Mouse (Mus musculus) heart, adult 2 months (tissue): ENCODE results near the gene 2810021J22Rik. TPM values are rescaled to one million over a fixed set of nuclear protein-coding genes. Genes with fewer than 3 reads are reported as not detected.

Source experiments
- DNase-seq, 2 experiments: peaks; one replicate each; pipeline ENCODE4 v3.0.0; 2021
- H3K27ac ChIP-seq: fragments of 200-600 bp; 2 replicates; pipeline ENCODE4 v1.8.1; 2022
- H3K27me3 ChIP-seq: fragments of 200-500 bp; 2 replicates; pipeline ENCODE4 v1.6.1; 2012; ENCODE audit warnings: mild to moderate bottlenecking, low read length, inconsistent platforms, mixed read lengths; ENCODE audit not compliant: control insufficient read depth, insufficient read depth
- H3K36me3 ChIP-seq: fragments of 200-500 bp; 2 replicates; pipeline ENCODE4 v1.6.1; 2012; ENCODE audit warnings: low read length, inconsistent platforms; ENCODE audit not compliant: control insufficient read depth, insufficient read depth
- H3K4me1 ChIP-seq: fragments of 200-500 bp; 2 replicates; pipeline ENCODE4 v1.6.1; 2011; ENCODE audit warnings: low read length; ENCODE audit not compliant: control insufficient read depth, insufficient read depth
- H3K4me3 ChIP-seq: fragments of 200-600 bp; 2 replicates; pipeline ENCODE4 v1.8.1; 2022
- H3K79me2 ChIP-seq: fragments of 200-500 bp; replicated peaks from 2 replicates; pipeline ENCODE4 v1.6.1; 2012; ENCODE audit warnings: mild to moderate bottlenecking, inconsistent platforms, low read length, moderate library complexity, mixed read lengths; ENCODE audit not compliant: control insufficient read depth, insufficient read depth
- H3K9ac ChIP-seq: fragments of 200-500 bp; 2 replicates; pipeline ENCODE4 v1.6.1; 2012; ENCODE audit warnings: low read depth, mild to moderate bottlenecking, control low read depth, inconsistent platforms, low read length, mixed read lengths
- CTCF ChIP-seq: fragments of 200-600 bp; IDR thresholded peaks from 2 replicates; pipeline ENCODE4 v1.8.1; 2022; ENCODE audit warnings: antibody characterized with exemption, mild to moderate bottlenecking, moderate library complexity
- EP300 ChIP-seq: fragments of 200-500 bp; IDR thresholded peaks from 2 replicates; pipeline ENCODE4 v1.6.1; 2011; ENCODE audit warnings: low read depth, low read length, control low read depth; ENCODE audit not compliant: insufficient read depth
- POLR2A ChIP-seq: fragments of 200-500 bp; IDR thresholded peaks from 2 replicates; pipeline ENCODE4 v1.6.1; 2011; ENCODE audit warnings: mild to moderate bottlenecking, low read depth, low read length, control low read depth; ENCODE audit not compliant: insufficient read depth
- WGBS: fragments of 180-500 bp; shearing (Covaris S2); methylation state at CpG from one replicate; pipeline ENCODE4 v1.1.7; 2018; 5-methylcytosine and 5-hydroxymethylcytosine counted together
- intact Hi-C: fragments of 180-260 bp; cut with DNase I; formaldehyde crosslinking; loops from one replicate; pipeline ENCODE4 v1.15.1; 2025
- polyA plus RNA-seq: library from polyadenylated mRNA; depleted of rRNA; stranded (reverse); fragments of >200 nt; gene quantifications from 2 replicates; pipeline ENCODE4 v1.2.3, GENCODE M21; 2012
- total RNA-seq, 2 experiments: library from RNA; stranded (reverse); gene quantifications; 2 replicates each; pipeline ENCODE4 v1.2.3; 2021

2810021J22Rik gene
- total and polyA plus RNA-seq, 3 experiments: 2.1 to 3.1 (median 2.1) TPM

- Histone ChIP-seq H3K27ac (no peak overlapping the region), H3K36me3 (peaks cover 2% of the 10 kb centered on the region; the same call in 1 of the 2 replicates), H3K27me3 (no peaks in the 10 kb centered on the region), H3K4me1 (no peaks in the 10 kb centered on the region; the same call in 1 of the 2 replicates), H3K9ac (no peak overlapping the region), H3K4me3 (no peak overlapping the region), H3K79me2 (no peaks in the 10 kb centered on the region)
- intact Hi-C loops: no loop called here
- no peak for DNase-seq
- 72% methylated on average over 10 of the region's 10 CpGs for WGBS
- no peak for TF ChIP-seq CTCF
- no peak for TF ChIP-seq POLR2A
- TF ChIP-seq EP300: no peak
Observed at GRCm38 (mm10) chr11:58890511-58890910, 23.5 kb downstream of the 2810021J22Rik start.

GRCm38 (mm10) chr11:58894456-58894855, 27.4 kb downstream of the 2810021J22Rik start:
- intact Hi-C loops: no loop called here
- H3K4me3 ChIP-seq: no peak overlapping the region
- H3K9ac ChIP-seq: no peak overlapping the region
- TF ChIP-seq EP300: no peak
- TF ChIP-seq CTCF: no peak
- TF ChIP-seq POLR2A: no peak
- no peak overlapping the region for H3K27ac ChIP-seq
- no peaks in the 10 kb centered on the region for H3K27me3 ChIP-seq
- 92% methylated on average over 6 of the region's 6 CpGs for WGBS
- H3K4me1 ChIP-seq: no peaks in the 10 kb centered on the region; the same call in 1 of the 2 replicates
- no peak for DNase-seq
- H3K36me3 ChIP-seq: peaks cover 8% of the 10 kb centered on the region
- H3K79me2 ChIP-seq: no peaks in the 10 kb centered on the region

GRCm38 (mm10) chr11:58897485-58897884, 30.5 kb downstream of the 2810021J22Rik start:
- Histone ChIP-seq H3K4me3 (no peak overlapping the region), H3K9ac (no peak overlapping the region), H3K27ac (no peak overlapping the region), H3K79me2 (no peaks in the 10 kb centered on the region), H3K36me3 (peaks cover 8% of the 10 kb centered on the region), H3K4me1 (no peaks in the 10 kb centered on the region; the same call in 1 of the 2 replicates), H3K27me3 (no peaks in the 10 kb centered on the region)
- intact Hi-C loops: no loop called here
- DNase-seq: no peak
- TF ChIP-seq POLR2A (no peak), EP300 (no peak), CTCF (no peak)
- 70% methylated on average over 6 of the region's 6 CpGs for WGBS

GRCm38 (mm10) chr11:58901080-58901479, 34.1 kb downstream of the 2810021J22Rik start:
- H3K27me3 ChIP-seq: no peaks in the 10 kb centered on the region
- no peak overlapping the region for H3K9ac ChIP-seq
- H3K27ac ChIP-seq: no peak overlapping the region
- intact Hi-C loops: loop anchor here (5.0 kb wide), 1 partner anchor 54 kb away; the partner anchor contains the start of gene Gm12258
- TF ChIP-seq POLR2A (no peak), CTCF (no peak), EP300 (no peak)
- H3K4me3 ChIP-seq: no peak overlapping the region
- peaks cover 5% of the 10 kb centered on the region for H3K36me3 ChIP-seq
- no peaks in the 10 kb centered on the region for H3K79me2 ChIP-seq
- peaks cover 3% of the 10 kb centered on the region for H3K4me1 ChIP-seq
- no peak for DNase-seq

- Histone ChIP-seq H3K4me3 (peak within 1 kb of the TSS; percentile 82), H3K27ac (peak within 1 kb of the TSS; percentile 95), H3K36me3 (no peaks in the 10 kb centered on the region; the same call in none of the 2 replicates), H3K9ac (peak within 1 kb of the TSS; percentile 77), H3K27me3 (no peaks in the 10 kb centered on the region), H3K4me1 (peaks cover 3% of the 10 kb centered on the region), H3K79me2 (no peaks in the 10 kb centered on the region)
- intact Hi-C loops: loop anchor here (5.0 kb wide), 1 partner anchor 56 kb away; the partner anchor contains the start of gene Gm12258
- WGBS: under 1% methylated on average over 40 of the region's 40 CpGs
- DNase-seq: peak; percentile 96 to 99
- 0 out of 2 replicates have a peak, but pooled peaks have one; percentile 23 for TF ChIP-seq EP300
- TF ChIP-seq CTCF: peak; percentile 24; the same call in 1 of the 2 replicates
- TF ChIP-seq POLR2A: peak; percentile 86
Observed at GRCm38 (mm10) chr11:58903511-58904409, 36.7 kb downstream of the 2810021J22Rik start, which contains the start of gene Zfp39. Zfp39 (minus strand) TSS chr11:58904225.

GRCm38 (mm10) chr11:58904410-58904718, 37.3 kb downstream of the 2810021J22Rik start:
- TF ChIP-seq POLR2A: no peak
- no peak for TF ChIP-seq EP300
- no peak for TF ChIP-seq CTCF
- peak overlapping the region; percentile 95 for H3K27ac ChIP-seq
- no peaks in the 10 kb centered on the region; the same call in none of the 2 replicates for H3K36me3 ChIP-seq
- intact Hi-C loops: loop anchor here (5.0 kb wide), 1 partner anchor 57 kb away; the partner anchor contains the start of gene Gm12258
- peaks cover 3% of the 10 kb centered on the region for H3K4me1 ChIP-seq
- peak overlapping the region; percentile 68 for H3K9ac ChIP-seq
- DNase-seq: no peak
- no peaks in the 10 kb centered on the region for H3K79me2 ChIP-seq
- WGBS: 2% methylated on average over 8 of the region's 8 CpGs
- peak overlapping the region; percentile 82 for H3K4me3 ChIP-seq
- H3K27me3 ChIP-seq: no peaks in the 10 kb centered on the region
